Mouse (Mus musculus) gastrocnemius, adult 2 months (tissue): Measurements from ENCODE around the gene Ttll1. TPM values are rescaled to one million over a fixed set of nuclear protein-coding genes. Genes with fewer than 3 reads are reported as not detected.
"Not testable (repeated sequence)": the region's sequence is repeated elsewhere in the genome, so short reads cannot be mapped to it uniquely, and the experiment has no call there.

Source experiments
- DNase-seq: peaks from one replicate; pipeline ENCODE4 v3.0.0; 2022
- H3K27ac ChIP-seq: fragments of 200-600 bp; 2 replicates; pipeline ENCODE4 v1.8.1; 2022; ENCODE audit warnings: mild to moderate bottlenecking
- H3K4me3 ChIP-seq: fragments of 200-600 bp; 2 replicates; pipeline ENCODE4 v1.8.1; 2022; ENCODE audit warnings: mild to moderate bottlenecking, moderate library complexity
- CTCF ChIP-seq: fragments of 200-600 bp; IDR thresholded peaks from 2 replicates; pipeline ENCODE4 v1.8.1; 2022; ENCODE audit warnings: antibody characterized with exemption, mild to moderate bottlenecking, moderate library complexity
- intact Hi-C: fragments of 180-260 bp; cut with DNase I; formaldehyde crosslinking; loops from one replicate; pipeline ENCODE4 v1.15.1; 2025
- total RNA-seq, 2 experiments: library from RNA; stranded (reverse); gene quantifications; 2 replicates each; pipeline ENCODE4 v1.2.3; 2021

Gene Ttll1
- total RNA-seq, 2 experiments from 2014 or later: 2.5 to 3.8 TPM

DNA sequence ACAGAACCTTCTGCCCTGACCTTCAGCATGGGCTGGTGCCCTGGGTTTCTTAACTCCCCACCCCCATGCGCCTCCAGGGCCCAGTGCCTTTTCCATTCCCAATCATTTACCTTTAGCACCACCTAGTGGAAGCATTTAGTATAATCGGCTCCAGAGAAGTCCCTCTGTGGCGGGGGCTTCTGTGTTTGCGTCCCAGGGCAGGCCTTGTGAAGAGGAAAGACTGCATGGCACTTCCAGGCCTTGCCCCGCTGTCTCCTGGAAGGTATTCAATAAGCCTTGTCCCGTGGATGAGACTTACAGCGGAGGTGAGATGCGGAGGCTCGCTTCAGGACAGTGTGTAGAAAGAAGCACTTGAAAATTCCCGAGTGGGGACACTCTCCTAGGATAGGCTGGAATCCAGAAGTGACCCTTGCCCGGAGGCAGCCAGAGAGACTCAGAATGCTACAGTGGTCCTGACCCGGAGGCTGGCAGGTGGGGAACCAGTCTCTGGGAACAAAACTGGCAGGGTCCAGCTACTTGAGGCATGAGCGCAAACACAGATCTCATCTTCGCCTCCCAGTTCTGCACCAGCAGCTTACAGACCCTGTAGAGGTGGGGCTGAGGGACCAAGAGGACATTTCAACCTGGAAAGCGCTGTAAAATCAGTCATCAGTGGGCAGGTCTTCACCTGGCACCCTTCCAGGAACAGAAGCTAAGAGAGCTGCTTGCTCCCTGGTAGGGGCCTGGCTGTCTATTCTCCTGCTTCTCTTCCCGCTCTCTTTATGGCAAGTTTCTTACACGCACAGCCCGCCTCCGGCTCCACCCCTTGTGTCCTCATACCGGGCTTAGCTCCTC lies 7.7 kb upstream of the Ttll1 start:
- intact Hi-C loops: loop anchor here (5.0 to 10.0 kb wide), 3 partner anchors 136 to 704 kb away; no protein-coding TSS in a partner anchor
- peak; percentile 80 for TF ChIP-seq CTCF
- peak; percentile 77 for DNase-seq
- Histone ChIP-seq H3K4me3 (no peak overlapping the region), H3K27ac (0 out of 2 replicates have a peak overlapping the region, but pooled peaks have one; percentile 21)

DNA sequence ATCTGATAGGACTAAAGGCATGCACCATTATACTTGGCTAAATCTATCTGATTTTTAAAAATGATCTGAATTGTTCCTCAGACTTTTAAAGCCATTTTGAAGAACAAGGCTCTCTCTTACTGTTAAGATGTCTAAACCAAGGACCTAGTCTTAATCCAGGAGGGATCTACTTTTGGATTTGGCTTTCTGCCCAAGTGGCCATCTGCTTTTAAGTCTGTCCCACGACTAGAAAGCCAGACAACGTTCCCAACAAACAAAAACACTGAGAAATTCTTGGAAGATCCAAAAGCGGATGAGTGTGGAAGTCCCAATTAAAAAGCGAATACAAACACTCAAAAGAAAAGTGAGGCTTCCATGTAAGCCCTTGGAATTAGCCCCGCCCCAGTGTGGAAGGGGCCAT lies 4.3 kb upstream of the Ttll1 start:
- TF ChIP-seq CTCF: no peak
- no peak overlapping the region for H3K4me3 ChIP-seq
- no peak for DNase-seq
- intact Hi-C loops: loop anchor here (5.0 to 10.0 kb wide), 3 partner anchors 133 to 700 kb away; no protein-coding TSS in a partner anchor
- no peak overlapping the region for H3K27ac ChIP-seq

DNA sequence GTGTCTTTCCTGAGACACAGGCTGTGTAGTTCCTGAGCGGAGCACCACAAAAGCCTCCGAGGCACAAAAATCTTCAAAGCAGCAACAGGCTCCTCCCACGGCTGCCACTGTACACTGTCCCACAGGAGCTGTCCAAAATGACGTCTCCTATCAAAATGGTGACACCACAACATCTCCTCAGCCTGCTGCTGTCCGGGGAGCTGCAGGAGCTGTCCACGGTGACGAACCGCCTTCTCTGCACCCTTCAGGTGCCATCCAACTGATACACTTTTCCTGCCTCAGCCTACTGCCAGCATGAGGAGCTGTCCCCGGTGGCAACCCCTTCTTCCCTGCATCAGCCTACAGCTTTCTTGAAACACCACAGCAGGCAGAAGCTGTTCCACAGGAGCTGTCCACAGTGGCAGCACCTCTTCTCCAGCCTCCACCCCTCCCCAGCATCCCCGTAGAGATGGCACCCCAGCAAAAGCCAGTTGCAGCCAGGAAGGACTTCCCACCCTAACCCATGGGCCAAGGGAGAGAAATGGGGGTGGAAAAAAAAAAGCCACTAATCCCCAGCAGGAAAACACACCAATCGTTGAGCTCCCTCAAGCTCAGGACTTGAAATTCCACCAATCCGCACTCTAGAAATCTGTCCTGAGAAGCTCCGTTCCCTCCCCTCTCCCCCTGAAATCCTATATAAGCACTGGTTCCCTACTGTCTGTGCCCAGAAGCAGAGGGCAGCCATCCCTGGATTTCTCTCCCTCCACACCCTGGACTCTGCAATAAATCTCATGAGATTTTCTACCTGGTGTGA lies 2.0 kb upstream of the Ttll1 start:
- no peak for DNase-seq
- TF ChIP-seq CTCF: no peak
- intact Hi-C loops: loop anchor here (10.0 kb wide), 1 partner anchor 698 kb away; no protein-coding TSS in a partner anchor
- Histone ChIP-seq H3K4me3 (no peak overlapping the region), H3K27ac (no peak overlapping the region)

DNA sequence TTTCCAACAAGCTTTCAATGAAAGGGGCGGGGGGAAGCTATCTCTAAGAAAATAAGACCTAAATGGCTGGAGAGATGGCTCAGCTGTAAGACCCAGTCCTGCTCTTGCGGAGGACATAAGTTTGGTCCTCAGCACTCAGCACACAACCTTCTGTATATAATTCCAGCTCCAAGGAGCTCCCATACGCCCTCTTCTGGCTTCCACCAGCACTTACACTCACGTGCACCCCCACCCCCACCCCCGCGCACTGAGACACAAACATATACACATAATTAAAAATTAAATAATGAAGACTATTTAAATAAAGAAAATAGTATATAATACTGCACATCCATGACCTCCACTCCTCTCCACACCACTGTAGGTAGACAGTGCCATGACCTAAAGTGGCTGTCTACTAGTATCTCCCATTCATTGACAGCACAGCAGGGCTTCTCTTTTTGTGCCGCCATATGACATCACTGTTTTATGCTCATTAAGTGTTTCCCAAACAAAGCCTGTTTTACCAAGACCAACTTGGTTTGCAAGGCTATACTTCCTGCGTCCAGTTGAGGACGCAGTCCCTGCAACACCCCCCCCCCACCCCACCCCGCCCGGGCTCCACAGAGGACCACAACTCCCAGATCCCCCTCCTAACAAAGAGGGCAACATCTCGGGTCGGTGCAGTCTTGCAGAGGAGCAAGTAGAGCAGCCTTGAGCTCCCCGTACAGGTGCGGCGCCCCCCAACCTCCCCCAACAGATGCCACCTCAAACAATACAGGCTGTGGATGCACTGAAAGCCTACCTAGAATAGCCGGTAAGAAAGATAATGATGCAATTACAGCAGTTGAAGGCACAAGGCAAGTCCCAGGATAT lies 516 bp downstream of the Ttll1 start:
- intact Hi-C loops: loop anchor here (10.0 kb wide), 1 partner anchor 695 kb away; no protein-coding TSS in a partner anchor
- DNase-seq: no peak
- H3K27ac ChIP-seq: peak overlapping the region; percentile 60
- TF ChIP-seq CTCF: no peak
- H3K4me3 ChIP-seq: peak overlapping the region; percentile 77

DNA sequence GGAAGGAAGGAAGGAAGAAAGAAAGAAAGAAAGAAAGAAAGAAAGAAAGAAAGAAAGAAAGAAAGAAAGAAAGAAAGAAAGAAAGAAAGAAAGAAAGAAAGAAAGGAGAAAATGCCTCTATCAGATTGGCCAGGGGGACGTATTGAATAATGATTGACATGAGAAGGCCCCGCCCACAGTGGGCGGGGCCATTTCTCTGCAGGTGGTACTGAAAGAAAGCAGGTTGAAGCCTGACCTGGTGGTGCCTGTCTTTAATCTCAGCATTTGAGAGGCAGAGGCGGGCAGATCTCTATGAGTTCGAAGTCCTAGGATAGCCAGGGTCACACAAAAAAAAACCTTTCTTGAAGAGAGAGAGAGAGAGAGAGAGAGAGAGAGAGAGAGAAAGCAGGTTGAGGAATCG lies 9.2 kb downstream of the Ttll1 start:
- intact Hi-C loops, H3K27ac ChIP-seq, DNase-seq, H3K4me3 ChIP-seq: not testable (repeated sequence)

DNA sequence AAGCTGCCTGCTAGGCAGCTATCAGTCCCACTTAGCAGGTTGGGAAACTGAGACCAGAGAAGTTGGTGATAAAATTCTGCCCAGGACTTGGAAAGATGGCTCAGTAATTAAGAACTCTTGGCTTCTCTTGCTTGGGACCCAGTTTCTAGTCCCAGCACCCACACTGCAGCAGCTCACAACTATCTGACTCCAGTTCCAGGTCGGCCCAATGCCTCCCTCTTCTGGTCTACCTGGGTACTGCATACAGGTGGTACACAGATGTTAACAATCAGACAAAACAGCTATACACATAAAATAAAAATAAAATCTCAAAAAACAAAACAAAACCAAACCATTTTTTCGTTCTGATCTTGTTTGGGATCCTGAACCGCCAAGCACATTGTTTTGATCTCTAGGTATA lies 10.3 kb downstream of the Ttll1 start:
- Histone ChIP-seq H3K4me3 (no peak overlapping the region), H3K27ac (no peak overlapping the region)
- TF ChIP-seq CTCF: peak; percentile 79
- intact Hi-C loops: no loop called here
- no peak for DNase-seq

DNA sequence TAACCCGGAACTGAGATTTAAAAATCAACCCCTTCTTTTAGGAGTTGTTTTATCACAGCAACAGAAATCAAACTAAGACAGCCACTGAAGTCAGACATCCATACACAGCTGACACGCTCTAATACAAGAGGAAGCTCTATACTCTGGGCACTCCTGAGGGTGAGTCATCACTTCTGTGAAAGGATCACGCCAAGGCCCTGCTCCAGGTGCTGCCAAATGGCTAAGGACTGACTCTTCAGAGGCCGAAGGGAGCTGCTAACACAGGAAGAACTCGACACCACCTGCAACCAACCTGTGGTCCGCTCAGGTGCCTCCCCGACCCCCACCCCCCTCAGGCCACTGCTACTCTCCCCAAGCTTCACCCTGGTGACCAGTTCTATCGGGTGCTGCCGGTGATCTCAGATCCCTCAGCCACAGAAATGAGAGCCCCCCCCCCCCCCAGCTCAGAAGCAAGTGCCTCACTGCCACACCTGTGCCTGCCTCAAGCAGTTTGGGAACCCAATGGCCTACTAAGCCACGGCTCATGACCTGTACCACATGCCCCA lies 11.4 kb downstream of the Ttll1 start:
- intact Hi-C loops: no loop called here

DNA sequence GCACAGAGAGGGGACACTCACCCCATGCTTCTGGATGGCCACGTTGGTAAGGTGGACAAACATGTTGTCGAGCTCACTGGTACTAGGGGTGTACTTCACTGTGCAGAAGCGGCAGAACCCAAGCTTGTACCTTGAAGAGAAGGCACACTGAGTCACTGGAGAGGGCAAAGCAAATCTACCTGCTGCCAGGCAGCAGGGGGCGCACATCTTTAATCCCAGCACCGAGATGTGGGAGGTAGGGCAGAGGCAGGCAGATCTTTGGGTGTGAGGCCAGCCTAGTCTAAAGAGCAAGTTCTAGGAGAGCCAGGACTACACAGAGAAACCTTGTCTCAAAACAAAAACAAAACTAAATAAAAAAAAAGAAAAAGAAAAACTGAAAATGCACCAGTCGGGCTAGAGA lies 13.4 kb downstream of the Ttll1 start:
- Histone ChIP-seq H3K27ac (no peak overlapping the region), H3K4me3 (no peak overlapping the region)
- intact Hi-C loops: no loop called here
- TF ChIP-seq CTCF: peak; percentile 22; the same call in 1 of the 2 replicates
- no peak for DNase-seq

More for the DNA sequence above, 11.4 kb downstream of the Ttll1 start:
- TF ChIP-seq CTCF: no peak
- Histone ChIP-seq H3K4me3 (no peak overlapping the region), H3K27ac (no peak overlapping the region)
- no peak for DNase-seq

DNA sequence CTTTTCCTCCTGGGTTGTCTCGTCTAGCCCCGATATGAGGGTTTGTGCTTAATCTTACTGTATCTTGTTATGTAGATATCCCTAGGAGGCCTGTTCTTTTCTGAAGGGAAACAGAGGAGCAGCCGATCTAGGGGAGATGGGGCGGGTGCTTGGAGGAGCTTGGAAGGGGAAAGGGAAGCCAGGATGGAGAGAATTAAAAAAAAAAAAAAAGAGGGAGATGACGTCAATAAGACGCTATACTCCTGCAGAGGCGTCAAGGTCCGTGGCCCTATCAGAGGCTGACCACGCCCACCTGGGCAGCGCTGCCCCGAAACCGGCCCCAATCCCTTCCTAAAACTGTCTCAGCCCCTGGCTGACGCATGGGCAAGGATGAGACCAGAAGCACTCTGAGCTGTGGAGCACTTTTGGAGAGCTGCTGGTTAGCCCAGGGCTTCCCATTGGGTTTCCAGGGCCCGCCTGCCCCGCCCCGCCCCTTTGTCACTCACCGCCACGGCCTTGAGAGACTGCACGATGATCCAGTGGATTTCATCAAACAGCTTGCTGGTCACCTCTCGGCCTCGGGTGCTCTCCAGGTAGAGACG lies 14.8 kb downstream of the Ttll1 start:
- no peak overlapping the region for H3K4me3 ChIP-seq

DNA sequence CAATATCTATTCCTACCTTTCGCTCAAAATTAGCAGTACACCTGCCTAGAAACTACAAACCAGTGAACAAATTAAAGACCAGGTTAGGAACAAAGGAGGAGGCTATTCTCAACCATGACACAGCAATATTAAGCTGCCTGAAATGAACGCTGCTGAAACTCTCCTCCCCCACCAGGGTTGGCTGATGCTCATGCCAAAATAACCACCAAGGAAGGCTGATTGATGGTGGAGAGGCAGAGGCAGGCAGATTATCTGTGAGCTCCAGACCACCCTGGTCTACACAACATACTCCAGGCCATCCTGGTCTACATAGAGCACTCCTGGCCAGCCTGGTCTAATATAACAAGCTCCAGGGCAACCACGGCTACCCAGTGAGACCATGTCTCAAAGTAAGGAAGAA lies 15.5 kb downstream of the Ttll1 start:
- TF ChIP-seq CTCF: no peak
- H3K4me3 ChIP-seq: no peak overlapping the region
- DNase-seq: no peak
- intact Hi-C loops: no loop called here
- no peak overlapping the region for H3K27ac ChIP-seq

More for the DNA sequence above, 14.8 kb downstream of the Ttll1 start:
- no peak for DNase-seq
- intact Hi-C loops: no loop called here
- H3K27ac ChIP-seq: no peak overlapping the region
- TF ChIP-seq CTCF: no peak

DNA sequence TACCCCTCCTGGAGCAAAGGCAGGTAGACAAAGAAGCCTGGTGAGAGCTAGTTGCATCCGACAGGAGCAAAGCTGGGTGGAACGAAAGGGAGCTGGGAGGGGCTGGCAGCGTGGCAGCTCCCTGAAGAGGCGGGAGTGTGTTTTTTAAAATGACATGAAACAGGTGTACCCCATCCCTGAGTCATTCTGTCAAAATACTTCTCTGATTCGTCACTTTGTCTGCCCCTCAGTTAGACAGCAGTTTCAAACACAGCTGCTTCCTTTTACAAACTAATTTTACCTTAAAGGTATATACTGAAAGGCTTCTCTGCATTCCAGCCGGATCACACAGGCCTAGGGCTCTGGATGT lies 16.1 kb downstream of the Ttll1 start:
- DNase-seq: no peak
- TF ChIP-seq CTCF: no peak
- intact Hi-C loops: no loop called here
- Histone ChIP-seq H3K4me3 (no peak overlapping the region), H3K27ac (no peak overlapping the region)
